ENCODE assay signal across 24 mouse cellular contexts in genomic region chr19:30902290-30902689, GRCm38 (mm10).
DNase-seq lines count a peak whose midpoint lies in the region; ATAC-seq and TF ChIP-seq lines count a peak whose summit lies in the region.
"Had no signal": no experiment of that assay in that cellular context is flagged by ENCODE, and none has a peak within 500 bp of the region (broad histone marks: within the 10 kb centered on the region; RNA-seq: fewer than 3 reads in every experiment).

No protein-coding gene starts in this region.

- no peak overlapping the region for H3K4me2 ChIP-seq in heart, embryonic 12.5 days
- no peak overlapping the region for H3K4me2 ChIP-seq in liver, embryonic 14.5 days (ENCODE audit: low read depth)
- no peak overlapping the region for H3K4me2 ChIP-seq in liver, embryonic 12.5 days
- no peak overlapping the region for H3K4me2 ChIP-seq in heart, embryonic 11.5 days
- H3K4me2 ChIP-seq: embryonic facial prominence, embryonic 12.5 days; intestine, embryonic 15.5 days; limb, embryonic 12.5 days; liver, embryonic 13.5 days; midbrain, embryonic 11.5 days; neural tube, embryonic 15.5 days had no signal

- DNase-seq in heart, adult 2 months: no peak
- DNase-seq in liver, embryonic 14.5 days (ENCODE audit: low read depth in 3 of 3, low spot score in 3 of 3): no peak
- DNase-seq in Patski (ENCODE audit: low read depth, low spot score): no peak
- DNase-seq in cerebellum, adult 9-10 months: no peak
- DNase-seq: adrenal gland, postnatal 36 days; cerebellum, adult 11-12 months; cerebellum, postnatal 14 days; forebrain, postnatal 0 days; gastrocnemius, postnatal 36 days; kidney, postnatal 4 days; liver, embryonic 13.5 days; thymus, postnatal 25 days had no signal

- no peak overlapping the region for H3K9ac ChIP-seq in heart, adult 2 months (ENCODE audit: low read depth, low read length)
- H3K9ac ChIP-seq in heart, embryonic 12.5 days: no peak overlapping the region
- no peak overlapping the region for H3K9ac ChIP-seq in liver, embryonic 14.5 days (replicated peaks)
- no peak overlapping the region for H3K9ac ChIP-seq in liver, embryonic 12.5 days
- H3K9ac ChIP-seq in heart, embryonic 11.5 days (ENCODE audit: low read depth, low read length): no peak overlapping the region
- H3K9ac ChIP-seq: embryonic facial prominence, embryonic 12.5 days; forebrain, postnatal 0 days; intestine, embryonic 15.5 days; limb, embryonic 12.5 days; liver, embryonic 13.5 days; neural tube, embryonic 15.5 days had no signal

- no peaks in the 10 kb centered on the region for H3K27me3 ChIP-seq in heart, adult 2 months (ENCODE audit: control insufficient read depth, insufficient read depth, low read length)
- no peaks in the 10 kb centered on the region for H3K27me3 ChIP-seq in heart, embryonic 12.5 days (replicated peaks)
- H3K27me3 ChIP-seq in liver, embryonic 14.5 days (ENCODE audit: control insufficient read depth, insufficient read depth, low read length): no peaks in the 10 kb centered on the region
- no peaks in the 10 kb centered on the region for H3K27me3 ChIP-seq in liver, embryonic 12.5 days (replicated peaks)
- H3K27me3 ChIP-seq in E14TG2a.4 (ENCODE audit: insufficient read depth, low read length) (no peaks in the 10 kb centered on the region), Patski (peaks cover 16% of the 10 kb centered on the region)
- no peaks in the 10 kb centered on the region for H3K27me3 ChIP-seq in heart, embryonic 11.5 days (ENCODE audit: control insufficient read depth, insufficient read depth, low read length)
- H3K27me3 ChIP-seq: embryonic facial prominence, embryonic 12.5 days; intestine, embryonic 15.5 days; limb, embryonic 12.5 days; liver, embryonic 13.5 days; neural tube, embryonic 15.5 days had no signal

- H3K4me1 ChIP-seq in heart, adult 2 months (ENCODE audit: control insufficient read depth, insufficient read depth, low read length): no peaks in the 10 kb centered on the region
- H3K4me1 ChIP-seq in heart, embryonic 12.5 days (replicated peaks): no peaks in the 10 kb centered on the region
- H3K4me1 ChIP-seq in liver, embryonic 14.5 days (replicated peaks; ENCODE audit: control insufficient read depth in 2 of 2, insufficient read depth in 2 of 2, low read length in 1 of 2): no peaks in the 10 kb centered on the region
- H3K4me1 ChIP-seq in liver, embryonic 12.5 days: no peaks in the 10 kb centered on the region
- no peaks in the 10 kb centered on the region for H3K4me1 ChIP-seq in E14TG2a.4 (replicated peaks; ENCODE audit: low read depth, low read length)
- H3K4me1 ChIP-seq in heart, embryonic 11.5 days (ENCODE audit: control insufficient read depth, insufficient read depth, low read length): no peaks in the 10 kb centered on the region
- H3K4me1 ChIP-seq: embryonic facial prominence, embryonic 12.5 days; intestine, embryonic 15.5 days; limb, embryonic 12.5 days; liver, embryonic 13.5 days; neural tube, embryonic 15.5 days had no signal

- peak; percentile 28 for TF ChIP-seq CTCF in heart, adult 2 months (IDR thresholded peaks at IDR 0.05)
- TF ChIP-seq CTCF in liver, embryonic 14.5 days (IDR thresholded peaks at IDR 0.05; ENCODE audit: low read depth): peak; percentile 43; the same call in 1 of the 2 replicates
- TF ChIP-seq CTCF in E14TG2a.4 (conservative IDR thresholded peaks at IDR 0.05; ENCODE audit: low read length) (peak; percentile 87), Patski (IDR thresholded peaks at IDR 0.05) (peak; percentile 59)

- H3K4me3 ChIP-seq in heart, adult 2 months: no peak overlapping the region
- no peak overlapping the region for H3K4me3 ChIP-seq in heart, embryonic 12.5 days
- H3K4me3 ChIP-seq in liver, embryonic 14.5 days (ENCODE audit: insufficient read depth in 1 of 2, low read depth in 2 of 2, low read length in 2 of 2): no peak overlapping the region
- H3K4me3 ChIP-seq in liver, embryonic 12.5 days: no peak overlapping the region
- no peak overlapping the region for H3K4me3 ChIP-seq in E14TG2a.4 (replicated peaks; ENCODE audit: low read length)
- H3K4me3 ChIP-seq in heart, embryonic 11.5 days (ENCODE audit: low read depth, low read length): no peak overlapping the region
- H3K4me3 ChIP-seq: embryonic facial prominence, embryonic 12.5 days; hindbrain, embryonic 10.5 days; intestine, embryonic 15.5 days; limb, embryonic 12.5 days; liver, embryonic 13.5 days; neural tube, embryonic 15.5 days had no signal

- POLR2A ChIA-PET in Patski (lab: Charles Lee): no interaction called here

- H3K79me2 ChIP-seq in heart, adult 2 months (replicated peaks; ENCODE audit: control insufficient read depth, insufficient read depth, low read length): no peaks in the 10 kb centered on the region

- in situ Hi-C loops in Patski (cut with MboI; ENCODE audit: low pct_unique_long_range_greater_than_20kb): no loop called here

- CTCF ChIA-PET in Patski (lab: Charles Lee): interaction anchor here (1.3 kb wide), 1 partner anchor 15 kb away, joined by 3 read pairs; no protein-coding TSS in a partner anchor

- intact Hi-C loops in heart, adult 2 months (cut with DNase I): no loop called here

- H3K36me3 ChIP-seq in heart, adult 2 months (ENCODE audit: control insufficient read depth, insufficient read depth, low read length): no peaks in the 10 kb centered on the region
- no peaks in the 10 kb centered on the region for H3K36me3 ChIP-seq in heart, embryonic 12.5 days
- H3K36me3 ChIP-seq in liver, embryonic 14.5 days (replicated peaks; ENCODE audit: control insufficient read depth, insufficient read depth, low read depth): no peaks in the 10 kb centered on the region
- H3K36me3 ChIP-seq in liver, embryonic 12.5 days: no peaks in the 10 kb centered on the region
- no peaks in the 10 kb centered on the region for H3K36me3 ChIP-seq in E14TG2a.4 (ENCODE audit: insufficient read depth, low read length)
- H3K36me3 ChIP-seq in heart, embryonic 11.5 days (ENCODE audit: control insufficient read depth, insufficient read depth, low read length): no peaks in the 10 kb centered on the region
- H3K36me3 ChIP-seq: embryonic facial prominence, embryonic 12.5 days; hindbrain, embryonic 10.5 days; intestine, embryonic 15.5 days; limb, embryonic 12.5 days; liver, embryonic 13.5 days; neural tube, embryonic 15.5 days had no signal

- no peaks in the 10 kb centered on the region for H3K9me3 ChIP-seq in heart, embryonic 12.5 days (replicated peaks)
- H3K9me3 ChIP-seq in liver, embryonic 14.5 days (ENCODE audit: control insufficient read depth, low read length): no peaks in the 10 kb centered on the region
- H3K9me3 ChIP-seq in liver, embryonic 12.5 days (replicated peaks): no peaks in the 10 kb centered on the region
- H3K9me3 ChIP-seq in E14TG2a.4 (ENCODE audit: low read length): no peaks in the 10 kb centered on the region
- H3K9me3 ChIP-seq in heart, embryonic 11.5 days (replicated peaks; ENCODE audit: control insufficient read depth, low read length): no peaks in the 10 kb centered on the region
- H3K9me3 ChIP-seq: embryonic facial prominence, embryonic 12.5 days; hindbrain, embryonic 10.5 days; intestine, embryonic 15.5 days; limb, embryonic 12.5 days; liver, embryonic 13.5 days; neural tube, embryonic 15.5 days had no signal

- no peak for TF ChIP-seq POLR2A in heart, adult 2 months (IDR thresholded peaks at IDR 0.05; ENCODE audit: insufficient read depth, low read depth, low read length)

- no peak for ATAC-seq in heart, embryonic 12.5 days (ENCODE audit: insufficient number of reproducible peaks, low FRiP score)
- ATAC-seq in liver, embryonic 14.5 days (ENCODE audit: insufficient read depth): no peak
- ATAC-seq in liver, embryonic 12.5 days: no peak
- ATAC-seq in Patski: no peak
- no peak for ATAC-seq in heart, embryonic 11.5 days (replicated peaks; ENCODE audit: insufficient number of reproducible peaks, low FRiP score, low TSS enrichment)
- ATAC-seq: forebrain, postnatal 0 days; hindbrain, embryonic 16.5 days; intestine, embryonic 15.5 days; lung, postnatal 0 days had no signal

- H3K27ac ChIP-seq in heart, adult 2 months: no peak overlapping the region
- H3K27ac ChIP-seq in heart, embryonic 12.5 days (ENCODE audit: poor library complexity, severe bottlenecking): no peak overlapping the region
- no peak overlapping the region for H3K27ac ChIP-seq in liver, embryonic 14.5 days
- no peak overlapping the region for H3K27ac ChIP-seq in liver, embryonic 12.5 days
- no peak overlapping the region for H3K27ac ChIP-seq in heart, embryonic 11.5 days (ENCODE audit: low read depth, low read length)
- H3K27ac ChIP-seq: embryonic facial prominence, embryonic 12.5 days; hindbrain, embryonic 10.5 days; intestine, embryonic 15.5 days; limb, embryonic 12.5 days; liver, embryonic 13.5 days; neural tube, embryonic 15.5 days had no signal

- no peak for TF ChIP-seq EP300 in heart, adult 2 months (IDR thresholded peaks at IDR 0.05; ENCODE audit: insufficient read depth, low read depth, low read length)
- TF ChIP-seq EP300 in liver, embryonic 14.5 days (IDR thresholded peaks at IDR 0.05; ENCODE audit: low read depth): no peak

Comparison
In these comparisons a context has a peak if more than half of its experiments do, and no peak if none do; other contexts are left out.
1. CTCF ChIP-seq: peak in every context shown above with its lines; median percentile 87 in E14TG2a.4; 59 in Patski; 43 in liver, embryonic 14.5 days; 28 in heart, adult 2 months.